Mouse (Mus musculus): ENCODE results near the gene Emcn.

DNA sequence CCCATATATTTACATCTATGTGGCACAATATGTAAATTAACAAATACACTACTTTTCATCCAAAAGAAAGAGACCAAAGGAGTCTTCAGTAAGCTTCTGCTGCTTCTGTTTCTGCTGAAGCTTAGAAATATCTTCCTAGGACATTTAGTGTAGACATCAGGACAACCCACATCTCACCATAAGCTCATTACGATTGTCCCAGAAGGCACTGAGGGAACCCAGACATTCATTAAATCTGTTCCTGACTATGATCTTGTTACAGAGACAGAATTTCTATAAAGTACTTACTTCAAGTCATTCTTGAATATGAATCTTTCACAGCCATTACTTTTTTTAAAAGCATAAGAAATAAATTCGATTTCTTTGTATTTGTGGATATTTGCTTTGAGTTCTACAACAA, 41.4 kb downstream of the Emcn start:
- TF ChIP-seq CTCF (IDR thresholded peaks at IDR 0.05; ENCODE audit: low read depth, low read length) (no peak), POLR2A (IDR thresholded peaks at IDR 0.05; ENCODE audit: borderline replicate concordance, low read depth, low read length) (no peak)

All from bone marrow macrophage, adult 2 months (primary cell).